Mouse (Mus musculus) liver, adult (tissue): ENCODE results near the gene Urad.

Experiments
- GATA4 ChIP-seq: IDR thresholded peaks from 2 replicates; pipeline ENCODE4 v1.6.1; 2014; ENCODE audit warnings: mild to moderate bottlenecking, low read length; ENCODE audit not compliant: insufficient replicate concordance

The Urad gene

GRCm38 (mm10) chr5:147322183-147322582 lies at the start of gene Urad:
TSS of gene Urad (minus strand) at chr5:147322440.
- TF ChIP-seq GATA4 = no peak

GRCm38 (mm10) chr5:147370276-147370675 lies 48.0 kb upstream of the Urad start:
- no peak for TF ChIP-seq GATA4

GRCm38 (mm10) chr5:147368221-147368620 lies 46.0 kb upstream of the Urad start:
- no peak for TF ChIP-seq GATA4

- TF ChIP-seq GATA4 = no peak
Measured at GRCm38 (mm10) chr5:147365995-147366765, 43.9 kb upstream of the Urad start.

- no peak for TF ChIP-seq GATA4
Measured at GRCm38 (mm10) chr5:147363054-147363453, 40.8 kb upstream of the Urad start.

GRCm38 (mm10) chr5:147358481-147358880 lies 36.2 kb upstream of the Urad start:
- no peak for TF ChIP-seq GATA4

GRCm38 (mm10) chr5:147357536-147357935 lies 35.3 kb upstream of the Urad start:
- no peak for TF ChIP-seq GATA4

- no peak for TF ChIP-seq GATA4
Measured at GRCm38 (mm10) chr5:147356260-147357055, 34.2 kb upstream of the Urad start.

- no peak for TF ChIP-seq GATA4
Measured at GRCm38 (mm10) chr5:147355788-147356187, 33.5 kb upstream of the Urad start.

GRCm38 (mm10) chr5:147354985-147355384 lies 32.7 kb upstream of the Urad start:
- no peak for TF ChIP-seq GATA4

- no peak for TF ChIP-seq GATA4
Measured at GRCm38 (mm10) chr5:147354161-147354780, 32.0 kb upstream of the Urad start.

- TF ChIP-seq GATA4 = no peak
Measured at GRCm38 (mm10) chr5:147351931-147352330, 29.7 kb upstream of the Urad start.

- no peak for TF ChIP-seq GATA4
Measured at GRCm38 (mm10) chr5:147345981-147346380, 23.7 kb upstream of the Urad start.

- TF ChIP-seq GATA4 = no peak
Measured at GRCm38 (mm10) chr5:147343904-147344303, 21.7 kb upstream of the Urad start.

- no peak for TF ChIP-seq GATA4
Measured at GRCm38 (mm10) chr5:147342901-147343300, 20.7 kb upstream of the Urad start.

- no peak for TF ChIP-seq GATA4
Measured at GRCm38 (mm10) chr5:147340741-147341414, 18.6 kb upstream of the Urad start.

GRCm38 (mm10) chr5:147339560-147339959 lies 17.3 kb upstream of the Urad start:
- no peak for TF ChIP-seq GATA4
